Comparison of ENCODE assay signal across 21 mouse cellular contexts in genomic region chr10:85371309-85371708, GRCm38 (mm10). TPM values are rescaled to one million over a fixed set of nuclear protein-coding genes. Genes with fewer than 3 reads are reported as not detected.
DNase-seq lines count a peak whose midpoint lies in the region; TF ChIP-seq lines count a peak whose summit lies in the region.
"Had no signal": no experiment of that assay in that cellular context is flagged by ENCODE, and none has a peak within 500 bp of the region (broad histone marks: within the 10 kb centered on the region; RNA-seq: fewer than 3 reads in every experiment).

No protein-coding gene starts in this region.

- intact Hi-C loops in heart, postnatal 10 days (cut with DNase I) = no loop called here

- no peaks in the 10 kb centered on the region for H3K4me1 ChIP-seq in heart, embryonic 10.5 days
- no peaks in the 10 kb centered on the region; the same call in 1 of the 2 replicates for H3K4me1 ChIP-seq in liver, adult 2 months (ENCODE audit: control insufficient read depth, insufficient read depth, low read length)
- H3K4me1 ChIP-seq: embryonic facial prominence, embryonic 12.5 days; forebrain, embryonic 13.5 days; limb, embryonic 13.5 days; liver, embryonic 15.5 days; midbrain, embryonic 12.5 days; stomach, embryonic 15.5 days had no signal

- H3K27ac ChIP-seq in heart, embryonic 10.5 days = no peak overlapping the region
- no peak overlapping the region for H3K27ac ChIP-seq in liver, adult 2 months (replicated peaks; ENCODE audit: insufficient read depth, low read depth, low read length)
- H3K27ac ChIP-seq: embryonic facial prominence, embryonic 12.5 days; forebrain, embryonic 13.5 days; kidney, postnatal 0 days; layer of hippocampus, adult 2 months; limb, embryonic 13.5 days; liver, embryonic 15.5 days; midbrain, embryonic 12.5 days; stomach, embryonic 15.5 days had no signal

- no peak for TF ChIP-seq CTCF in liver, adult 2 months (IDR thresholded peaks at IDR 0.05; ENCODE audit: low read depth, low read length)

- peak; percentile 39 for DNase-seq in adrenal gland, postnatal 10 days
- no peak for DNase-seq in adrenal gland, adult 8-10 months
- DNase-seq in heart, postnatal 10 days = peak; percentile 10 to 30
- DNase-seq in heart, embryonic 10.5 days (ENCODE audit: low spot score) = no peak
- DNase-seq in liver, adult 2 months (ENCODE audit: extremely low read depth, low read depth, low spot score) = peak; percentile 84
- DNase-seq in liver (no peak), NIH3T3 (ENCODE audit: low read depth) (peak; percentile 6)
- DNase-seq: cerebellum, adult 8-10 months; gastrocnemius, postnatal 10 days; layer of hippocampus, postnatal 36 days; retina, postnatal 1 day; thymus, adult 2 months had no signal

- no peak for TF ChIP-seq POLR2A in liver, adult 2 months (IDR thresholded peaks at IDR 0.05; ENCODE audit: extremely low read depth, insufficient read depth, low read length)

- WGBS in heart, embryonic 10.5 days = 83% methylated on average over 2 of the region's 2 CpGs
- 24% methylated on average over 2 of the region's 2 CpGs for WGBS in liver, adult 2 months

- H3K4me3 ChIP-seq in heart, embryonic 10.5 days = no peak overlapping the region
- no peak overlapping the region for H3K4me3 ChIP-seq in liver, adult 2 months (ENCODE audit: insufficient read depth, low read depth, low read length)
- H3K4me3 ChIP-seq: embryonic facial prominence, embryonic 12.5 days; erythroblast, embryonic 14.5 days; forebrain, embryonic 13.5 days; layer of hippocampus, adult 2 months; limb, embryonic 13.5 days; liver, embryonic 15.5 days; midbrain, embryonic 12.5 days; stomach, embryonic 15.5 days had no signal

- no peaks in the 10 kb centered on the region for H3K36me3 ChIP-seq in heart, embryonic 10.5 days
- H3K36me3 ChIP-seq in liver, adult 2 months (ENCODE audit: control insufficient read depth, insufficient read depth, low read length) = no peaks in the 10 kb centered on the region
- H3K36me3 ChIP-seq: embryonic facial prominence, embryonic 12.5 days; limb, embryonic 13.5 days; liver, embryonic 15.5 days; midbrain, embryonic 12.5 days; stomach, embryonic 15.5 days had no signal

- H3K27me3 ChIP-seq in heart, embryonic 10.5 days (ENCODE audit: insufficient read depth, poor library complexity, severe bottlenecking) = no peaks in the 10 kb centered on the region
- no peaks in the 10 kb centered on the region for H3K27me3 ChIP-seq in liver, adult 2 months (ENCODE audit: control insufficient read depth, insufficient read depth, low read length)
- H3K27me3 ChIP-seq: forebrain, embryonic 13.5 days; liver, embryonic 15.5 days; midbrain, embryonic 12.5 days; stomach, embryonic 15.5 days had no signal

- H3K9ac ChIP-seq in liver, adult 2 months (ENCODE audit: low read depth, low read length) = no peak overlapping the region
- H3K9ac ChIP-seq: embryonic facial prominence, embryonic 12.5 days; forebrain, embryonic 13.5 days; limb, embryonic 13.5 days; liver, embryonic 15.5 days; midbrain, embryonic 12.5 days; stomach, embryonic 15.5 days had no signal

- H3K9me3 ChIP-seq in heart, embryonic 10.5 days = no peaks in the 10 kb centered on the region
- H3K9me3 ChIP-seq: embryonic facial prominence, embryonic 12.5 days; forebrain, embryonic 13.5 days; limb, embryonic 13.5 days; liver, embryonic 15.5 days; midbrain, embryonic 12.5 days; stomach, embryonic 15.5 days had no signal

- H3K79me2 ChIP-seq in liver, adult 2 months (ENCODE audit: control insufficient read depth, insufficient read depth, low read length) = no peaks in the 10 kb centered on the region

RNA-seq across cellular contexts. Expression of gene Btbd11, which starts 15.3 kb away (rescaled TPM):
- 1 to 10 TPM; 3.3 to 4.0 TPM for total RNA-seq in adrenal gland, postnatal 10 days (2021)
- 10 to 100 TPM in 2 of 4 experiments, 1 to 10 TPM in 2; 6.7 to 17.5 (median 12.3) TPM for total RNA-seq in adrenal gland, adult 8-10 months (2022)
- 1 to 10 TPM; 1.3 to 1.6 TPM for total RNA-seq in heart, postnatal 10 days (2021)
- 0.96 and 1.5 TPM in 2 replicates for polyA plus RNA-seq in heart, embryonic 10.5 days (2016; fragmentation: Nextera tagmentation; extraction: Ambion mirVana)
- total RNA-seq in liver, adult 2 months (2014; rRNA removed) = 0.55 and 1.8 TPM in 2 replicates
- 0.56 and 0.92 TPM in 2 replicates for polyA plus RNA-seq in liver, adult 2 months (2012; rRNA removed)
- polyA plus RNA-seq: erythroblast, embryonic 14.5 days had no signal

Comparison
In these comparisons a context has a peak if more than half of its experiments do, and no peak if none do; other contexts are left out.
1. DNase-seq: peak in adrenal gland, postnatal 10 days (single experiment), heart, postnatal 10 days (2 of 2), liver, adult 2 months (single experiment) and NIH3T3 (single experiment); none in adrenal gland, adult 8-10 months (single experiment), heart, embryonic 10.5 days (single experiment) and liver (single experiment).